Mouse (Mus musculus) testis, adult 2 months (tissue): ENCODE measurements at regions not wholly inside any gene's neighbourhood (a gene's known extent, or its start where the extent isn't known, plus 50 kb on each side); places are given as distances from the start of the nearest gene placed in this dataset.

Experiments used
- CTCF ChIP-seq: fragments of 200-500 bp; IDR thresholded peaks from 2 replicates; pipeline ENCODE4 v1.5.1; 2012; ENCODE audit warnings: low read depth, mild to moderate bottlenecking, inconsistent platforms, low read length, moderate library complexity; ENCODE audit not compliant: control insufficient read depth, insufficient read depth, insufficient replicate concordance
- POLR2A ChIP-seq: fragments of 200-500 bp; IDR thresholded peaks from 2 replicates; pipeline ENCODE4 v1.6.1; 2012; ENCODE audit warnings: low read depth, mild to moderate bottlenecking, inconsistent platforms, low read length, moderate library complexity; ENCODE audit not compliant: control insufficient read depth

DNA sequence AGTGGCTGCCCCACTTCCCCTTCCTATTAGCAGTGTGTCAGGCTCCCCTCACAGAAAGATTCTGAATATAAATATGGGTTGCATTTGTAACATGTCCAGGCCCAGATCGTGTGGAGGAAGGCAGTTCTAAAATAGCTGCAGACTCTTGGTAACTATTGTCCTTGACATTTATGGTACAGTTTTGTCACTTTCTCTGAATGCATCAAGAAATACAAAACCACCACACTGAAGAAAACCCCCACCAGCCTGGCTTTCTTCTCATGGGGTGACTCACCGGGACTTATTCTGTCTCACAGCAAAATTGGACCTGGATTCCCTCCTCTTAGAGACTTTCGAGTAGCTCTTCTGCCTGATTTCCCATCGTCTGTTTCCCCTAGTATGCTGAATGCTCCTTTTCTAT, 148.9 kb downstream of the Sec16b start:
- no peak for TF ChIP-seq POLR2A
- TF ChIP-seq CTCF, result no peak
